Mouse (Mus musculus) limb, embryonic 14.5 days (tissue): Measurements from ENCODE around the gene Ctnna2. TPM values are rescaled to one million over a fixed set of nuclear protein-coding genes. Genes with fewer than 3 reads are reported as not detected.

Experiments used
- ATAC-seq: fragments of 200-750 bp; cut with Nextera tagmentation; 2 replicates; pipeline ENCODE4 v1.8.0; 2017; ENCODE audit warnings: low read depth, moderate number of reproducible peaks, moderate TSS enrichment; ENCODE audit not compliant: low FRiP score
- DNase-seq: peaks from one replicate; pipeline ENCODE4 v3.0.0-alpha.2; 2015; ENCODE audit warnings: low spot score
- H3K27ac ChIP-seq: fragments of 300-500 bp; sonication (generic); replicated peaks from 2 replicates; pipeline ENCODE4 v1.5.1; 2014; ENCODE audit warnings: low read depth, mild to moderate bottlenecking, low read length, moderate library complexity, mixed read lengths
- H3K27me3 ChIP-seq: fragments of 300-500 bp; sonication (generic); 2 replicates; pipeline ENCODE4 v1.6.1; 2014; ENCODE audit warnings: low read length, mixed read lengths; ENCODE audit not compliant: control insufficient read depth, insufficient read depth
- H3K36me3 ChIP-seq: fragments of 300-500 bp; sonication (generic); 2 replicates; pipeline ENCODE4 v1.6.1; 2014; ENCODE audit warnings: mild to moderate bottlenecking, low read length, moderate library complexity, mixed read lengths; ENCODE audit not compliant: control insufficient read depth, insufficient read depth
- H3K4me1 ChIP-seq: fragments of 300-500 bp; sonication (generic); 2 replicates; pipeline ENCODE4 v1.6.1; 2014; ENCODE audit warnings: antibody characterized with exemption, low read length, mixed read lengths; ENCODE audit not compliant: control insufficient read depth, insufficient read depth
- H3K4me2 ChIP-seq: fragments of 300-500 bp; sonication (generic); replicated peaks from 2 replicates; pipeline ENCODE4 v1.6.1; 2014; ENCODE audit warnings: low read depth, mild to moderate bottlenecking, low read length, moderate library complexity; ENCODE audit not compliant: severe bottlenecking
- H3K4me3 ChIP-seq: fragments of 300-500 bp; sonication (generic); replicated peaks from 2 replicates; pipeline ENCODE4 v1.5.1; 2014; ENCODE audit warnings: low read length
- H3K9ac ChIP-seq: fragments of 300-500 bp; sonication (generic); 2 replicates; pipeline ENCODE4 v1.6.1; 2014; ENCODE audit warnings: mild to moderate bottlenecking, low read depth, low read length, moderate library complexity; ENCODE audit not compliant: severe bottlenecking
- H3K9me3 ChIP-seq: fragments of 300-500 bp; sonication (generic); 2 replicates; pipeline ENCODE4 v1.6.1; 2016; ENCODE audit warnings: low read length; ENCODE audit not compliant: control insufficient read depth
- POLR2A ChIP-seq: fragments of 200-500 bp; IDR thresholded peaks from 2 replicates; pipeline ENCODE4 v1.8.0; 2012; ENCODE audit warnings: inconsistent platforms, mild to moderate bottlenecking, moderate library complexity, borderline replicate concordance; ENCODE audit not compliant: insufficient read depth, insufficient read length; ENCODE audit errors: extremely low read depth
- WGBS: fragments of 180-500 bp; shearing (Covaris S2); extraction: QIAGEN DNeasy Blood & Tissue Kit; methylation state at CpG from one replicate; pipeline ENCODE4 v1.1.7; 2014; 5-methylcytosine and 5-hydroxymethylcytosine counted together
- polyA plus RNA-seq, 2 experiments: library from polyadenylated mRNA; depleted of rRNA in 1 of 2; stranded (reverse) in 1 of 2; unstranded in 1 of 2; fragments of >200 nt; fragmentation: Nextera tagmentation in 1 of 2; extraction: Ambion mirVana in 1 of 2; gene quantifications; 2 replicates each; pipeline versions ENCODE4 v1.2.1 to v1.2.3; 2012 to 2014

Gene Ctnna2
- polyA plus RNA-seq, 2 experiments, result 1.7 to 2.7 TPM

- H3K4me2 ChIP-seq, result no peak overlapping the region
- no peaks in the 10 kb centered on the region for H3K36me3 ChIP-seq
- ATAC-seq (no peak), DNase-seq (no peak)
- no peaks in the 10 kb centered on the region for H3K27me3 ChIP-seq
- H3K4me1 ChIP-seq, result no peaks in the 10 kb centered on the region
- H3K9me3 ChIP-seq, result no peaks in the 10 kb centered on the region
- no peak overlapping the region for H3K27ac ChIP-seq
- H3K4me3 ChIP-seq, result no peak overlapping the region
- H3K9ac ChIP-seq, result no peak overlapping the region
- 83% methylated on average over 3 of the region's 3 CpGs for WGBS
- no peak for TF ChIP-seq POLR2A
Measured at GRCm38 (mm10) chr6:77817116-77817515, 162.4 kb downstream of the Ctnna2 start.

- no peak for ATAC-seq
- no peak for TF ChIP-seq POLR2A
- no peaks in the 10 kb centered on the region for H3K4me1 ChIP-seq
Measured at GRCm38 (mm10) chr6:77811041-77811440, 168.5 kb downstream of the Ctnna2 start.

DNA sequence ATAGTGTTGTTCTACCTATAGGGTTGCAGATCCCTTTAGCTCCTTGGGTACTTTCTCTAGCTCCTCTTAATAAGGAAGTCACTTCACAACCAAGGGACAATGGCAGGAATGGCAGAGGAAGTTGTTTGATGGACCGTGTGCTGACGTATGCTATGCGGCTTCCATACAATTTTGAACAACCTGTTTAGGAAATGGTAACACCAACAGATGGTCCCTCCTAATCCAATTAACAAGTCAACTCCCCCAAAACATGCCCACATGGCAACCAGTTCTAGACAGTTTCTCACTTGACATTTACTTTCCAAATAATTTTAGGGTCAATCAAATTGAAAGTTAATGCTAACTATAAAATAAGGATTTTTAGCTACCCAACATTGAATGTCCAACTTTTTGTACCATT is 176.9 kb downstream of the Ctnna2 start:
- Histone ChIP-seq H3K4me2 (no peak overlapping the region), H3K36me3 (no peaks in the 10 kb centered on the region), H3K9me3 (no peaks in the 10 kb centered on the region), H3K4me3 (no peak overlapping the region), H3K27me3 (no peaks in the 10 kb centered on the region), H3K4me1 (no peaks in the 10 kb centered on the region), H3K27ac (no peak overlapping the region), H3K9ac (no peak overlapping the region)
- 95% methylated on average over 3 of the region's 3 CpGs for WGBS
- TF ChIP-seq POLR2A, result no peak
- ATAC-seq (no peak), DNase-seq (no peak)

More at GRCm38 (mm10) chr6:77811041-77811440, 168.5 kb downstream of the Ctnna2 start:
- H3K4me3 ChIP-seq, result no peak overlapping the region
- DNase-seq, result no peak
- no peaks in the 10 kb centered on the region for H3K9me3 ChIP-seq
- H3K4me2 ChIP-seq, result no peak overlapping the region
- no peaks in the 10 kb centered on the region for H3K27me3 ChIP-seq
- WGBS, result 80% methylated on average over 3 of the region's 3 CpGs
- no peaks in the 10 kb centered on the region for H3K36me3 ChIP-seq
- H3K9ac ChIP-seq, result no peak overlapping the region
- H3K27ac ChIP-seq, result no peak overlapping the region

DNA sequence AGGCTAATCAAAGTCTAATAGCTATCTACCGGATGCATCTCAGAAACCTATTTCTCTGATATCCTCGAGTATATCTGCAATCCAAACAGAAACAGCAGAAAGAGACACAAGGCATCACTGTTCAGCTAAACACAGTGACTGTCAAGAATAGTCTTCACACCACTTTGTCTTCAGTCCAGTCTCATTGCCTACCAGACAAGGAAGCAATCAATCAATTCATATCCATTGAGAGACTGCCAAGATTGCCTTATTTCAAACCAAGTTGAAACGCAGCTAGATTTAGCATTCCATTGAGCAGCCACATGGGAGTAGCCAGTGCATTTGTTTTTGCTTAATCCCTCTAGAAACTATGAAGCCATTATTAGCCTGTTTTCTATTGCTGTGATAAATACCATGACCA is 196.2 kb downstream of the Ctnna2 start:
- WGBS, result 78% methylated on average over 3 of the region's 3 CpGs
- DNase-seq, result no peak
- H3K36me3 ChIP-seq, result no peaks in the 10 kb centered on the region

GRCm38 (mm10) chr6:77768357-77769103 is 211.0 kb downstream of the Ctnna2 start:
- no peak for ATAC-seq
- H3K4me3 ChIP-seq, result no peak overlapping the region
- no peaks in the 10 kb centered on the region for H3K9me3 ChIP-seq
- H3K27me3 ChIP-seq, result no peaks in the 10 kb centered on the region
- WGBS, result 85% methylated on average over 10 of the region's 10 CpGs
- H3K9ac ChIP-seq, result no peak overlapping the region
- no peak for TF ChIP-seq POLR2A
- H3K27ac ChIP-seq, result no peak overlapping the region
- H3K4me1 ChIP-seq, result no peaks in the 10 kb centered on the region
- no peaks in the 10 kb centered on the region for H3K36me3 ChIP-seq
- H3K4me2 ChIP-seq, result no peak overlapping the region
- no peak for DNase-seq

More for the DNA sequence above, 196.2 kb downstream of the Ctnna2 start:
- Histone ChIP-seq H3K9ac (no peak overlapping the region), H3K9me3 (no peaks in the 10 kb centered on the region), H3K27ac (no peak overlapping the region), H3K27me3 (no peaks in the 10 kb centered on the region), H3K4me1 (no peaks in the 10 kb centered on the region), H3K4me2 (no peak overlapping the region), H3K4me3 (no peak overlapping the region)
- ATAC-seq, result no peak
- TF ChIP-seq POLR2A, result no peak

DNA sequence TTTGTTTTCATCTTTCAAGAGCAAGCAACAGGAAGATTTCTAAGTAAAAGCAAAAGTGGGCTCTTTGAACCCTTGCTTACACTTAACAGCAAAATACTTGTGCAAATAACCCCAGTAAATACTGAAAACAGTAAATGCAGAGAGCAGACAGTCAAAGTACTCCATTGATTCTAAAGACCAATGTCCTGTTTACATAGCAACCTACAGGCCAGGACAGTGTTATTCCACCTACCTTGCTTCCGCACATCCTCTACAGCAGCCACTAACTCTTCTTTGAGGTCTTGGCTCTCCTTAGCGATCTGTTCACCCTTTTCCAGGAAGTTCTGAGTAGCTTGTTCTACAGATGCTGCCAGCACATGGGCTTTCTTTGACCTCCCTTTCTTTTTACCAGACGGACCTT is 221.3 kb downstream of the Ctnna2 start:
- no peak overlapping the region for H3K4me3 ChIP-seq
- H3K4me1 ChIP-seq, result no peaks in the 10 kb centered on the region
- no peak overlapping the region for H3K27ac ChIP-seq
- no peak overlapping the region for H3K4me2 ChIP-seq
- 84% methylated on average over 3 of the region's 3 CpGs for WGBS
- ATAC-seq, result no peak
- H3K27me3 ChIP-seq, result no peaks in the 10 kb centered on the region
- no peaks in the 10 kb centered on the region for H3K9me3 ChIP-seq
- H3K9ac ChIP-seq, result no peak overlapping the region
- H3K36me3 ChIP-seq, result no peaks in the 10 kb centered on the region
- DNase-seq, result no peak
- no peak for TF ChIP-seq POLR2A
